Mouse (Mus musculus): Measurements from ENCODE around the gene Nox4. TPM values are rescaled to one million over a fixed set of nuclear protein-coding genes. Genes with fewer than 3 reads are reported as not detected.
"Not testable (repeated sequence)": the region's sequence is repeated elsewhere in the genome, so short reads cannot be mapped to it uniquely, and the experiment has no call there.

The Nox4 gene
- polyA plus RNA-seq, 1 experiment, result not detected

GRCm38 (mm10) chr7:87369131-87369530, 123.2 kb downstream of the Nox4 start:
- H3K4me3 ChIP-seq (replicated peaks), result no peak overlapping the region

GRCm38 (mm10) chr7:87370789-87371188, 124.9 kb downstream of the Nox4 start:
- no peaks in the 10 kb centered on the region for H3K4me1 ChIP-seq
- no peak overlapping the region for H3K4me3 ChIP-seq (replicated peaks)
- no peak for TF ChIP-seq GATA1 (IDR thresholded peaks at IDR 0.05; ENCODE audit: borderline replicate concordance, low read length)
- TF ChIP-seq FLI1 (IDR thresholded peaks at IDR 0.05; ENCODE audit: low read length), result no peak
- H3K9me3 ChIP-seq, result 0 out of 2 replicates have a peak, but pooled peaks cover 4% of the 10 kb centered on the region
- no peaks in the 10 kb centered on the region for H3K27me3 ChIP-seq (replicated peaks)
- no peaks in the 10 kb centered on the region for H3K36me3 ChIP-seq (replicated peaks; ENCODE audit: low read length)

More at GRCm38 (mm10) chr7:87369131-87369530, 123.2 kb downstream of the Nox4 start:
- Histone ChIP-seq H3K36me3 (replicated peaks; ENCODE audit: low read length) (no peaks in the 10 kb centered on the region), H3K9me3 (0 out of 2 replicates have a peak, but pooled peaks cover 4% of the 10 kb centered on the region), H3K27me3 (replicated peaks) (no peaks in the 10 kb centered on the region), H3K4me1 (no peaks in the 10 kb centered on the region)
- no peak for TF ChIP-seq GATA1 (IDR thresholded peaks at IDR 0.05; ENCODE audit: borderline replicate concordance, low read length)
- TF ChIP-seq FLI1 (IDR thresholded peaks at IDR 0.05; ENCODE audit: low read length), result no peak

GRCm38 (mm10) chr7:87371316-87371715, 125.4 kb downstream of the Nox4 start:
- no peaks in the 10 kb centered on the region for H3K36me3 ChIP-seq (replicated peaks; ENCODE audit: low read length)
- H3K27me3 ChIP-seq (replicated peaks), result no peaks in the 10 kb centered on the region
- H3K4me3 ChIP-seq (replicated peaks), result no peak overlapping the region
- 0 out of 2 replicates have a peak, but pooled peaks cover 2% of the 10 kb centered on the region for H3K9me3 ChIP-seq
- no peaks in the 10 kb centered on the region for H3K4me1 ChIP-seq
- TF ChIP-seq FLI1 (IDR thresholded peaks at IDR 0.05; ENCODE audit: low read length) (no peak), GATA1 (IDR thresholded peaks at IDR 0.05; ENCODE audit: borderline replicate concordance, low read length) (no peak)

GRCm38 (mm10) chr7:87374322-87374721, 128.4 kb downstream of the Nox4 start:
- H3K9me3 ChIP-seq, result no peaks in the 10 kb centered on the region
- H3K4me1 ChIP-seq, result no peaks in the 10 kb centered on the region
- no peak overlapping the region for H3K4me3 ChIP-seq (replicated peaks)
- H3K36me3 ChIP-seq (replicated peaks; ENCODE audit: low read length), result no peaks in the 10 kb centered on the region
- TF ChIP-seq GATA1 (IDR thresholded peaks at IDR 0.05; ENCODE audit: borderline replicate concordance, low read length) (no peak), FLI1 (IDR thresholded peaks at IDR 0.05; ENCODE audit: low read length) (no peak)
- H3K27me3 ChIP-seq (replicated peaks), result no peaks in the 10 kb centered on the region

GRCm38 (mm10) chr7:87374935-87375334, 129.0 kb downstream of the Nox4 start:
- no peaks in the 10 kb centered on the region for H3K27me3 ChIP-seq (replicated peaks)
- TF ChIP-seq FLI1 (IDR thresholded peaks at IDR 0.05; ENCODE audit: low read length) (no peak), GATA1 (IDR thresholded peaks at IDR 0.05; ENCODE audit: borderline replicate concordance, low read length) (no peak)
- H3K4me3 ChIP-seq (replicated peaks), result no peak overlapping the region

GRCm38 (mm10) chr7:87397023-87397422, 151.1 kb downstream of the Nox4 start:
- no peaks in the 10 kb centered on the region for H3K27me3 ChIP-seq (replicated peaks)
- H3K36me3 ChIP-seq (replicated peaks; ENCODE audit: low read length), result no peaks in the 10 kb centered on the region
- H3K4me1 ChIP-seq, result no peaks in the 10 kb centered on the region
- H3K9me3 ChIP-seq, result no peaks in the 10 kb centered on the region
- H3K4me3 ChIP-seq (replicated peaks), result no peak overlapping the region
- TF ChIP-seq FLI1 (IDR thresholded peaks at IDR 0.05; ENCODE audit: low read length) (no peak), GATA1 (IDR thresholded peaks at IDR 0.05; ENCODE audit: borderline replicate concordance, low read length) (no peak)

More at GRCm38 (mm10) chr7:87374935-87375334, 129.0 kb downstream of the Nox4 start:
- Histone ChIP-seq H3K4me1 (no peaks in the 10 kb centered on the region), H3K36me3 (replicated peaks; ENCODE audit: low read length) (no peaks in the 10 kb centered on the region), H3K9me3 (no peaks in the 10 kb centered on the region)

GRCm38 (mm10) chr7:87411373-87411772, 165.5 kb downstream of the Nox4 start:
- H3K27me3 ChIP-seq (replicated peaks); H3K9me3 ChIP-seq; H3K4me3 ChIP-seq (replicated peaks); H3K4me1 ChIP-seq; H3K36me3 ChIP-seq (replicated peaks; ENCODE audit: low read length): not testable (repeated sequence)

GRCm38 (mm10) chr7:87413271-87413670, 167.4 kb downstream of the Nox4 start:
- no peak overlapping the region for H3K4me3 ChIP-seq (replicated peaks)
- H3K27me3 ChIP-seq (replicated peaks), result no peaks in the 10 kb centered on the region
- H3K4me1 ChIP-seq, result no peaks in the 10 kb centered on the region
- H3K9me3 ChIP-seq, result no peaks in the 10 kb centered on the region
- no peaks in the 10 kb centered on the region for H3K36me3 ChIP-seq (replicated peaks; ENCODE audit: low read length)
- TF ChIP-seq GATA1 (IDR thresholded peaks at IDR 0.05; ENCODE audit: borderline replicate concordance, low read length) (no peak), FLI1 (IDR thresholded peaks at IDR 0.05; ENCODE audit: low read length) (no peak)

Other genes with a start within 250 kb of the Nox4 start
- not detected in 2 replicates for gene Vmn2r79, start 250.0 kb upstream of the Nox4 start, polyA plus RNA-seq (2012; ENCODE audit: insufficient read depth, low replicate concordance)
- gene Tyr, start 247.4 kb downstream of the Nox4 start, polyA plus RNA-seq (2012; ENCODE audit: insufficient read depth, low replicate concordance), result not detected in 2 replicates